Mouse (Mus musculus): ENCODE measurements around the gene Olig3.

GRCm38 (mm10) chr10:19338695-19339630 is 17.4 kb upstream of the Olig3 start:
- TF ChIP-seq POLR2A (IDR thresholded peaks at IDR 0.05; ENCODE audit: extremely low read depth, insufficient read depth, low read length) (no peak), CTCF (IDR thresholded peaks at IDR 0.05; ENCODE audit: low read depth, low read length) (no peak)
